Mouse (Mus musculus) embryonic facial prominence, embryonic 10.5 days (tissue): ENCODE measurements around the gene Usp25. TPM values are rescaled to one million over a fixed set of nuclear protein-coding genes. Genes with fewer than 3 reads are reported as not detected.

Experiments used
- DNase-seq: peaks from one replicate; pipeline ENCODE4 v3.0.0-alpha.2; 2017; ENCODE audit warnings: low spot score
- H3K27ac ChIP-seq: fragments of 300-500 bp; sonication (generic); replicated peaks from 2 replicates; pipeline ENCODE4 v1.5.1; 2016; ENCODE audit warnings: mild to moderate bottlenecking
- H3K27me3 ChIP-seq: fragments of 300-500 bp; sonication (generic); replicated peaks from 2 replicates; pipeline ENCODE4 v1.6.1; 2016; ENCODE audit warnings: low read depth, mild to moderate bottlenecking; ENCODE audit not compliant: poor library complexity, severe bottlenecking
- H3K36me3 ChIP-seq: fragments of 300-500 bp; sonication (generic); replicated peaks from 2 replicates; pipeline ENCODE4 v1.6.1; 2016; ENCODE audit warnings: mild to moderate bottlenecking, moderate library complexity
- H3K4me1 ChIP-seq: fragments of 300-500 bp; sonication (generic); 2 replicates; pipeline ENCODE4 v1.6.1; 2016
- H3K4me3 ChIP-seq: fragments of 300-500 bp; sonication (generic); 2 replicates; pipeline ENCODE4 v1.5.1; 2016; ENCODE audit warnings: mild to moderate bottlenecking, moderate library complexity
- H3K9me3 ChIP-seq: fragments of 300-500 bp; sonication (generic); 2 replicates; pipeline ENCODE4 v1.6.1; 2016; ENCODE audit warnings: mild to moderate bottlenecking
- WGBS: fragments of 180-500 bp; shearing (Covaris S2); methylation state at CpG from one replicate; pipeline ENCODE4 v1.1.7; 2016; 5-methylcytosine and 5-hydroxymethylcytosine counted together
- polyA plus RNA-seq: library from polyadenylated mRNA; unstranded; fragments of >200 nt; fragmentation: Nextera tagmentation; extraction: Ambion mirVana; gene quantifications from 2 replicates; pipeline ENCODE4 v1.2.1, GENCODE M21; 2016

The Usp25 gene
- polyA plus RNA-seq, 1 experiment from 2014 or later = 21.7 TPM

GRCm38 (mm10) chr16:77020190-77020589 lies 6.7 kb downstream of the Usp25 start:
- Histone ChIP-seq H3K27ac (no peak overlapping the region), H3K4me3 (no peak overlapping the region), H3K36me3 (peaks cover 18% of the 10 kb centered on the region), H3K4me1 (peaks cover 37% of the 10 kb centered on the region), H3K27me3 (no peaks in the 10 kb centered on the region), H3K9me3 (peaks cover 6% of the 10 kb centered on the region; the same call in 1 of the 2 replicates)
- 49% methylated on average over 3 of the region's 3 CpGs for WGBS
- DNase-seq = no peak

- Histone ChIP-seq H3K9me3 (peaks cover 7% of the 10 kb centered on the region; the same call in 1 of the 2 replicates), H3K27me3 (no peaks in the 10 kb centered on the region), H3K4me1 (peaks cover 22% of the 10 kb centered on the region), H3K4me3 (no peak overlapping the region), H3K27ac (no peak overlapping the region), H3K36me3 (peaks cover 29% of the 10 kb centered on the region)
- no peak for DNase-seq
- 89% methylated on average over 7 of the region's 7 CpGs for WGBS
Measured at GRCm38 (mm10) chr16:77023627-77024379, 10.3 kb downstream of the Usp25 start.

- Histone ChIP-seq H3K36me3 (peaks cover 29% of the 10 kb centered on the region), H3K4me3 (no peak overlapping the region), H3K9me3 (peaks cover 7% of the 10 kb centered on the region; the same call in 1 of the 2 replicates), H3K27ac (no peak overlapping the region), H3K4me1 (peaks cover 16% of the 10 kb centered on the region), H3K27me3 (no peaks in the 10 kb centered on the region)
- WGBS = 90% methylated on average over 4 of the region's 4 CpGs
- no peak for DNase-seq
Measured at GRCm38 (mm10) chr16:77026099-77026498, 12.6 kb downstream of the Usp25 start.

GRCm38 (mm10) chr16:77026933-77027332 lies 13.4 kb downstream of the Usp25 start:
- H3K4me1 ChIP-seq = peaks cover 16% of the 10 kb centered on the region
- H3K27ac ChIP-seq = no peak overlapping the region
- DNase-seq = no peak
- 93% methylated on average over 6 of the region's 6 CpGs for WGBS
- no peak overlapping the region for H3K4me3 ChIP-seq
- no peaks in the 10 kb centered on the region for H3K27me3 ChIP-seq
- peaks cover 29% of the 10 kb centered on the region for H3K36me3 ChIP-seq
- peaks cover 7% of the 10 kb centered on the region; the same call in 1 of the 2 replicates for H3K9me3 ChIP-seq

GRCm38 (mm10) chr16:77027976-77028686 lies 14.6 kb downstream of the Usp25 start:
- Histone ChIP-seq H3K36me3 (peaks cover 29% of the 10 kb centered on the region), H3K27ac (no peak overlapping the region; the same call in 1 of the 2 replicates), H3K4me1 (peaks cover 16% of the 10 kb centered on the region), H3K4me3 (no peak overlapping the region), H3K27me3 (no peaks in the 10 kb centered on the region), H3K9me3 (peaks cover 7% of the 10 kb centered on the region; the same call in 1 of the 2 replicates)
- WGBS = 85% methylated on average over 14 of the region's 14 CpGs
- DNase-seq = no peak

- H3K27ac ChIP-seq = no peak overlapping the region; the same call in 1 of the 2 replicates
Measured at GRCm38 (mm10) chr16:77028687-77029417, 15.3 kb downstream of the Usp25 start.

GRCm38 (mm10) chr16:77030435-77030834 lies 16.9 kb downstream of the Usp25 start:
- WGBS = 58% methylated on average over 2 of the region's 2 CpGs
- Histone ChIP-seq H3K36me3 (peaks cover 15% of the 10 kb centered on the region), H3K27ac (no peak overlapping the region), H3K9me3 (no peaks in the 10 kb centered on the region), H3K4me3 (no peak overlapping the region), H3K27me3 (no peaks in the 10 kb centered on the region), H3K4me1 (peaks cover 16% of the 10 kb centered on the region)
- no peak for DNase-seq

More at GRCm38 (mm10) chr16:77028687-77029417, 15.3 kb downstream of the Usp25 start:
- peaks cover 7% of the 10 kb centered on the region; the same call in 1 of the 2 replicates for H3K9me3 ChIP-seq
- H3K4me1 ChIP-seq = peaks cover 16% of the 10 kb centered on the region
- no peak overlapping the region for H3K4me3 ChIP-seq
- no peak for DNase-seq
- WGBS = 80% methylated on average over 10 of the region's 10 CpGs
- peaks cover 23% of the 10 kb centered on the region for H3K36me3 ChIP-seq
- H3K27me3 ChIP-seq = no peaks in the 10 kb centered on the region

- H3K4me3 ChIP-seq = no peak overlapping the region
- DNase-seq = no peak
- no peaks in the 10 kb centered on the region for H3K9me3 ChIP-seq
- H3K36me3 ChIP-seq = peaks cover 32% of the 10 kb centered on the region
- WGBS = 91% methylated on average over 5 of the region's 5 CpGs
- no peak overlapping the region for H3K27ac ChIP-seq
- peaks cover 9% of the 10 kb centered on the region for H3K4me1 ChIP-seq
- no peaks in the 10 kb centered on the region for H3K27me3 ChIP-seq
Measured at GRCm38 (mm10) chr16:77034329-77034728, 20.8 kb downstream of the Usp25 start.

- Histone ChIP-seq H3K27ac (no peak overlapping the region), H3K4me1 (peaks cover 7% of the 10 kb centered on the region), H3K9me3 (no peaks in the 10 kb centered on the region), H3K36me3 (peaks cover 35% of the 10 kb centered on the region), H3K4me3 (no peak overlapping the region), H3K27me3 (no peaks in the 10 kb centered on the region)
- no peak for DNase-seq
- WGBS = 89% methylated on average over 8 of the region's 8 CpGs
Measured at GRCm38 (mm10) chr16:77034751-77035150, 21.2 kb downstream of the Usp25 start.

- Histone ChIP-seq H3K9me3 (no peaks in the 10 kb centered on the region), H3K4me3 (no peak overlapping the region), H3K27me3 (no peaks in the 10 kb centered on the region), H3K27ac (no peak overlapping the region), H3K4me1 (no peaks in the 10 kb centered on the region), H3K36me3 (peaks cover 35% of the 10 kb centered on the region)
- 87% methylated on average over 5 of the region's 5 CpGs for WGBS
- no peak for DNase-seq
Measured at GRCm38 (mm10) chr16:77041573-77041972, 28.1 kb downstream of the Usp25 start.

GRCm38 (mm10) chr16:77043499-77043898 lies 30.0 kb downstream of the Usp25 start:
- Histone ChIP-seq H3K4me1 (no peaks in the 10 kb centered on the region), H3K36me3 (peaks cover 25% of the 10 kb centered on the region), H3K4me3 (no peak overlapping the region), H3K27ac (no peak overlapping the region), H3K9me3 (no peaks in the 10 kb centered on the region), H3K27me3 (no peaks in the 10 kb centered on the region)
- WGBS = 93% methylated on average over 5 of the region's 5 CpGs
- DNase-seq = no peak

GRCm38 (mm10) chr16:77054184-77054583 lies 40.7 kb downstream of the Usp25 start:
- DNase-seq = no peak
- Histone ChIP-seq H3K27ac (no peak overlapping the region), H3K9me3 (no peaks in the 10 kb centered on the region), H3K36me3 (peaks cover 41% of the 10 kb centered on the region), H3K27me3 (no peaks in the 10 kb centered on the region), H3K4me3 (no peak overlapping the region), H3K4me1 (0 out of 2 replicates have a peak, but pooled peaks cover 3% of the 10 kb centered on the region)
- 87% methylated on average over 2 of the region's 2 CpGs for WGBS
